Mouse (Mus musculus): Measurements from ENCODE around the gene Golga2. TPM values are rescaled to one million over a fixed set of nuclear protein-coding genes. Genes with fewer than 3 reads are reported as not detected.

The Golga2 gene
- polyA plus RNA-seq (2015; fragmentation: Nextera tagmentation; extraction: Ambion mirVana) = 27.8 and 30.0 TPM in 2 replicates

GRCm38 (mm10) chr2:32287334-32287840 lies at the start of gene Golga2:
TSS of gene Golga2 (plus strand) at chr2:32287384.
- WGBS = 0% methylated on average over 23 of the region's 23 CpGs
- peak within 1 kb of the TSS; percentile 97 for H3K4me2 ChIP-seq
- H3K9me3 ChIP-seq = no peaks in the 10 kb centered on the region
- peak; percentile 61 for ATAC-seq (ENCODE audit: low read depth)
- H3K27me3 ChIP-seq = no peaks in the 10 kb centered on the region
- H3K4me3 ChIP-seq = peak within 1 kb of the TSS; percentile 89
- H3K27ac ChIP-seq (replicated peaks) = peak within 1 kb of the TSS; percentile 77
- H3K36me3 ChIP-seq = peaks cover 35% of the 10 kb centered on the region
- H3K4me1 ChIP-seq (replicated peaks) = peaks cover 32% of the 10 kb centered on the region
- H3K9ac ChIP-seq = peak within 1 kb of the TSS; percentile 97

DNA sequence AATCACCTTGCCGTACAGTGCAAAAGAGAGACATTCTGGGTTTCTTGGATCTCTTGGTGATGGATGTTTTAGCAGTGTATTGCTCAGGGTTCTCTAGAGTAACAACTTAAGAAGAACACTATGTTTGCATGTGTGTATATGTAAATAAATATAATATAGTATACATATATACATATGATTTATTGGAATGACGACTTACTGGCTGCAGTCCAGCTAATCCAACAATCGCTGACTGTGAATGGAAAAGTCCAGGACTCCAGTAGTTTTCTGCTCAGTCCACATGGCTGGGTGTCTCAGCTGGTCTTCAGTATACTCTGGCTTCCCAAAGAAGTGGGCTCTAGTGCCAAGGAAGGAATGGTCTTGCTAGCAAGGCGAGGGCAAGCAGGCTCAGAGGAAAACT lies 49.6 kb upstream of the Golga2 start:
- Histone ChIP-seq H3K4me2 (peak overlapping the region; percentile 93), H3K9me3 (no peaks in the 10 kb centered on the region), H3K4me1 (replicated peaks) (peaks cover 30% of the 10 kb centered on the region), H3K9ac (peak overlapping the region; percentile 78), H3K27ac (replicated peaks) (no peak overlapping the region), H3K27me3 (no peaks in the 10 kb centered on the region), H3K36me3 (peaks cover 22% of the 10 kb centered on the region), H3K4me3 (peak overlapping the region; percentile 66)
- no peak for ATAC-seq (ENCODE audit: low read depth)
- WGBS = 37% methylated on average over 4 of the region's 4 CpGs

GRCm38 (mm10) chr2:32238708-32239435 lies 48.3 kb upstream of the Golga2 start:
- no peak for ATAC-seq (ENCODE audit: low read depth)
- Histone ChIP-seq H3K27ac (replicated peaks) (no peak overlapping the region), H3K4me2 (no peak overlapping the region), H3K4me3 (no peak overlapping the region), H3K36me3 (peaks cover 20% of the 10 kb centered on the region), H3K4me1 (replicated peaks) (peaks cover 30% of the 10 kb centered on the region), H3K9ac (no peak overlapping the region), H3K9me3 (no peaks in the 10 kb centered on the region), H3K27me3 (no peaks in the 10 kb centered on the region)
- 94% methylated on average over 9 of the region's 9 CpGs for WGBS

- no peaks in the 10 kb centered on the region for H3K9me3 ChIP-seq
- 73% methylated on average over 5 of the region's 5 CpGs for WGBS
Measured at GRCm38 (mm10) chr2:32240591-32240990, 46.6 kb upstream of the Golga2 start.

DNA sequence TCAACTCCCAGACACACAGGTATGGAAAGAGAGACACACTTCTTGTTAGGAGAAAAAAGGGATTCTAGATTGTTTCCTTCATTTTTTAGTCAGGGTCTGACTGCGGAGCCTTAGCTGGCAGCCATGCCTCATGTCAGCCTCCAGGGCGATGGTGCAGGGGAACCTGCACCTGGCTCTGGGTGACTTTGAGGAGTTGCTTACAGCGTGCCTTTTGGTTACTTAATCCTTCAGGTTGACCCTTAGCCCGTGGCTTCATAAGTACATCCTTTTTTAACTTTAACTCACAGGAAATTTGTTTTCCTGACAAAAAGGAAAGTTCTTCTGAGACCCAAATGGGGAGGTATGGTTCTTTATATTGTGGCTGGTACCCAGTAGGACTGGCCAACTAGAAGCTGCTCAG lies 44.2 kb upstream of the Golga2 start:
- Histone ChIP-seq H3K27me3 (no peaks in the 10 kb centered on the region), H3K9ac (no peak overlapping the region), H3K4me1 (replicated peaks) (peaks cover under 1% of the 10 kb centered on the region), H3K9me3 (no peaks in the 10 kb centered on the region), H3K4me3 (no peak overlapping the region), H3K36me3 (peaks cover 53% of the 10 kb centered on the region), H3K4me2 (no peak overlapping the region), H3K27ac (replicated peaks) (no peak overlapping the region)
- no peak for ATAC-seq (ENCODE audit: low read depth)
- WGBS = 95% methylated on average over 4 of the region's 4 CpGs

More at GRCm38 (mm10) chr2:32240591-32240990, 46.6 kb upstream of the Golga2 start:
- ATAC-seq (ENCODE audit: low read depth) = no peak
- H3K36me3 ChIP-seq = peaks cover 31% of the 10 kb centered on the region
- peaks cover 17% of the 10 kb centered on the region for H3K4me1 ChIP-seq (replicated peaks)
- no peaks in the 10 kb centered on the region for H3K27me3 ChIP-seq
- H3K27ac ChIP-seq (replicated peaks) = no peak overlapping the region
- H3K4me2 ChIP-seq = no peak overlapping the region
- no peak overlapping the region for H3K9ac ChIP-seq
- H3K4me3 ChIP-seq = no peak overlapping the region

- Histone ChIP-seq H3K4me2 (no peak overlapping the region), H3K4me3 (no peak overlapping the region), H3K27ac (replicated peaks) (no peak overlapping the region), H3K27me3 (no peaks in the 10 kb centered on the region), H3K9me3 (no peaks in the 10 kb centered on the region), H3K4me1 (replicated peaks) (no peaks in the 10 kb centered on the region), H3K36me3 (peaks cover 87% of the 10 kb centered on the region), H3K9ac (no peak overlapping the region)
- ATAC-seq (ENCODE audit: low read depth) = no peak
- 92% methylated on average over 4 of the region's 4 CpGs for WGBS
Measured at GRCm38 (mm10) chr2:32246741-32247140, 40.4 kb upstream of the Golga2 start.

DNA sequence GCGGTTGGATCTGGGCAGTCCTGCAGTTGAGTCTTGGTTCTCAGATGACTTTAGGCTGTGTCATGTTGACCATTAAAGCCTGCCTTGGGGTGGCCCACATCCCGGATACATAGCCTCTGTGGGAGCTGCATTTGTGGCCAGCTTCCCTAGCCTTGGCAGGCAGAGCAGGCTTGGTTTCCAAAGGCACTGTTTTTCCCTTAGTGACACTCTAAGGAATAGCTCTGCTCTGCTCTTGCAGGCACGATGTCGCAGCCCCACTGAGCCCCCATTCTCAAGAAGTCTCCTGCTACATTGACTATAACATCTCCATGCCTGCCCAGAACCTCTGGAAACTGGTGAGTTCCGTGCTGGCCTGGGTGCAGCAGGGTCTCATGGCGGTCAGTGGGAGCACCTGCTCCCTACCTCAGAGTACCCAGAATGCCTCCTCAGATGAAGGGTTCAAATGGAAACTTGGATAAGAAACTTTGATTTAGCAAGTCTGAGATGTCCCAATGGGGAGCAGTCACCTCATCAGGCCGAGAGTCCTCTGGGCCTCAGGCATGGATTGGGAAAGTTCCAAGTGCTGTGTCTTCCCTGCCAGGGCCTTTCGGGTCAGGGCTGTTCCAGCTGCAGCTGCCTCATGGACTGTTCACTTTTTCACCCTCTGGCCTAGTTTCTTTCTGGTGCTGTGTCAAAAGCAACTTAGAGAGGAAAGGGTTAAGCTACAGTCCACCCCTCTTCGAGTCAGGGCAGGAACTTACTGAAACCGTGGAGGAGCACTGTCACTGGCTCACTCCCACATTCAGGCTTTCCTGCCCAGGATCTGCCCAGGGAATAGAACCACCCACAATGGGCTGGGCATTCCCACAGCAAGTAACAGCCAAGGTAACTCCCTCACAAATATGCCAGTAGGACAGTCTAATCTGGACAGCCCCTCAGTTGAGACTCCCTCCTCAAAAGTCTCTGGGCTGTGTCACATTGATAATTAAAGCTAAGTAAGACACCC lies 38.5 kb upstream of the Golga2 start:
- Histone ChIP-seq H3K27me3 (no peaks in the 10 kb centered on the region), H3K9me3 (no peaks in the 10 kb centered on the region), H3K4me1 (replicated peaks) (no peaks in the 10 kb centered on the region), H3K27ac (replicated peaks) (no peak overlapping the region), H3K9ac (no peak overlapping the region), H3K4me2 (no peak overlapping the region), H3K4me3 (no peak overlapping the region), H3K36me3 (peaks cover 98% of the 10 kb centered on the region)
- WGBS = 82% methylated on average over 10 of the region's 10 CpGs
- no peak for ATAC-seq (ENCODE audit: low read depth)

DNA sequence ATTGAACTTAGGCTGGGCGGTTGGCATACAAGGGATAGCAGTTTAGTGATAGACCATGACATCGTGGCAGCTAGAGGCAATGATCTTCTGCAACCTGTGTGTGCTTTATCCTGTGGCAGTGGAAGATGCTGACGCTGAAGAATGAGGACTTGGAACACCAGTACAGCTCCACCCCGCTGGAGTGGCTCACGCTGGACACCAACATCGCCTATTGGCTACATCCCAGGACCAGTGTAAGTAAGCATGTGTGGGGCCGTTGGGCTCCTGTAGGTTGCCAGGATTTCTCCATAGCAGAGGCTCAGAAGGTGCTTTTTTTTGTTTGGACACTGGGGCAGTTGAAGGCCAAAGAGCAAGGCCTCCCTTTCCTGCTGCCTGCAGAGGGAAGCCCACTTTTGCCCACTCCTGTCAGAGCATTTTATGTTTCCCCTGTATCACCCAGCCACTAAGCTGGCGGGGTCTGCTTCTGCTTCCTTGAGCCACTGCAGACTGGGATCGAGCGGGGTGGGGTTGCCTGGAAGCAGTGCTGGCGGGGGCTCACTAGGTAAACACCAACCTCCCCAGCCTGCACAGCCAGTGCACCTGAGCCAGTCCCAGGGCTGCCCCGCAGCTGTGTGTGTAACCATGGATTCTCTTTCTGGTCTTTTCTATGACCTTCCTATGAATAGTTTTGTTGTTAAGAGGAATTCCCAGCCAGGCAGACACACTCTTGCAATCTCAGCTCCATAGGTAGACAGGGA lies 35.2 kb upstream of the Golga2 start:
- H3K4me2 ChIP-seq = no peak overlapping the region
- no peaks in the 10 kb centered on the region for H3K27me3 ChIP-seq
- WGBS = 92% methylated on average over 12 of the region's 12 CpGs
- no peak for ATAC-seq (ENCODE audit: low read depth)
- H3K27ac ChIP-seq (replicated peaks) = no peak overlapping the region
- no peak overlapping the region for H3K9ac ChIP-seq
- H3K4me1 ChIP-seq (replicated peaks) = no peaks in the 10 kb centered on the region
- no peaks in the 10 kb centered on the region for H3K9me3 ChIP-seq
- no peak overlapping the region for H3K4me3 ChIP-seq
- peaks cover 92% of the 10 kb centered on the region for H3K36me3 ChIP-seq

DNA sequence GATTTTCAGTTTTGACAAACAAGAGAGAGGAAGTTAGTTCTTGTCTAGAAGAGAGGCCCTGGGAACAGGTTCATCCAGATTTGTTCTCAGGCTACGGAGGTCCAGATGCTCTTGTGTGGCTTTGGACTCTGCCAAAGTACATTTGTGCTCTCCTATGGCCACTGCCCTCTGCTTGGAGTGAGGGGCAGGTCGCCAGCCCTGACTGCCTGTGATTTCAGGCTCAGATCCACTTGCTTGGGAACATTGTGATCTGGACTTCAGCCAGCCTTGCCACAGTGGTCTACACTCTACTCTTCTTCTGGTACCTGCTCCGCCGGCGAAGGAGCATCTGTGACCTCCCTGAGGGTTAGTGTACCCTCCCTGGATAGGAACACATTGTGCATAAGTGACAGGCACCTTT lies 34.5 kb upstream of the Golga2 start:
- no peak overlapping the region for H3K4me3 ChIP-seq
- H3K27ac ChIP-seq (replicated peaks) = no peak overlapping the region
- H3K27me3 ChIP-seq = no peaks in the 10 kb centered on the region
- no peak for ATAC-seq (ENCODE audit: low read depth)
- no peak overlapping the region for H3K4me2 ChIP-seq
- WGBS = 87% methylated on average over 5 of the region's 5 CpGs
- peaks cover 92% of the 10 kb centered on the region for H3K36me3 ChIP-seq
- no peaks in the 10 kb centered on the region for H3K9me3 ChIP-seq
- no peaks in the 10 kb centered on the region for H3K4me1 ChIP-seq (replicated peaks)
- no peak overlapping the region for H3K9ac ChIP-seq

DNA sequence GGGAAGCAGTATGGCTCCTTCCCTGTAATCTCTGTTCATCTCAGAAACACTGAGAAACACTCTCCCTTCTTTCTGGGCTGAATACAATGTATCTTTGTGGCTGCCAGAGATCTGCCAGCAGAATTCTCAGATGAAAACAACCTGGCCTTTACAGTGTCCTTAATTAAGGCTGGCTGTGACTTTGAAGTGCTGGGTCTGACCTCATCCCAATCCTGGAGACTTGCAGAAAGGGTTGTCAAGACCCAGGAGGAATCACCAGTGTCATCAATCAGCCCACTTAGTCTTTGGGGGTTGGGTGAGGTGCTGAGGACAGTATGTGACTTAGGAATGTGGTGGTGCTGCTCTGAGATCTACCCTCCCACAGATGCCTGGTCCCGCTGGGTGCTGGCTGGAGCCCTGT lies 33.8 kb upstream of the Golga2 start:
- H3K9ac ChIP-seq = no peak overlapping the region
- peaks cover 89% of the 10 kb centered on the region for H3K36me3 ChIP-seq
- no peaks in the 10 kb centered on the region for H3K27me3 ChIP-seq
- H3K9me3 ChIP-seq = no peaks in the 10 kb centered on the region
- H3K27ac ChIP-seq (replicated peaks) = no peak overlapping the region
- no peak for ATAC-seq (ENCODE audit: low read depth)
- H3K4me1 ChIP-seq (replicated peaks) = peaks cover 1% of the 10 kb centered on the region
- H3K4me3 ChIP-seq = no peak overlapping the region
- 80% methylated on average over 1 of the region's 1 CpGs for whole genome bisulfite sequencing
- H3K4me2 ChIP-seq = no peak overlapping the region

DNA sequence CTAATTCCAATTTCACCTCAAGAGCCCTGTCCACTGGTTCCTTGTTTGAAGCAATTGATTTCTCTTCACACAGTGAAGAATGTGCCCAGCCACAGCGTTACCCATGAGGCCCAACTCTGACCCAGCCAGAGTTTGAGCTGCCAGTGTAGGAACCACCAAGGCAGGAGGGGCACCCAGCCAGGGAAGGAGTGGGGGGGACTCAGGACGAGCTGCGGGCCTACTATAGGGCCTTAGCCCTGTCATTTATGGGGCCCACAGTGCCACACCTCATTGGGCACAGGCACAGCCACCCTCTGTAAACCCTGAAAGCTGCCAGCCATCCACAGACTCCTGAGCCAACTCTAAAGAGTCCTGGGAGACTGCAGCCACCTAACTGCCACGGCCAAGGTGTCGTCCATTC lies 32.6 kb upstream of the Golga2 start:
- no peak for ATAC-seq (ENCODE audit: low read depth)
- peaks cover 77% of the 10 kb centered on the region for H3K36me3 ChIP-seq
- H3K27me3 ChIP-seq = no peaks in the 10 kb centered on the region
- WGBS = 91% methylated on average over 5 of the region's 5 CpGs
- peaks cover 13% of the 10 kb centered on the region for H3K4me1 ChIP-seq (replicated peaks)
- H3K4me2 ChIP-seq = no peak overlapping the region
- H3K9me3 ChIP-seq = no peaks in the 10 kb centered on the region
- H3K4me3 ChIP-seq = no peak overlapping the region
- no peak overlapping the region for H3K9ac ChIP-seq
- H3K27ac ChIP-seq (replicated peaks) = no peak overlapping the region
